Mouse (Mus musculus) neural tube, embryonic 11.5 days (tissue): ENCODE measurements around the gene Tmem183a. TPM values are rescaled to one million over a fixed set of nuclear protein-coding genes. Genes with fewer than 3 reads are reported as not detected.

Experiments
- ATAC-seq: fragments of 200-750 bp; cut with Nextera tagmentation; 2 replicates; pipeline ENCODE4 v1.8.0; 2017; ENCODE audit warnings: moderate number of reproducible peaks, mild to moderate bottlenecking, moderate TSS enrichment, moderate library complexity; ENCODE audit not compliant: insufficient read depth, low FRiP score, low TSS enrichment
- DNase-seq: peaks from one replicate; pipeline ENCODE4 v3.0.0-alpha.2; 2015; ENCODE audit warnings: low spot score
- H3K27ac ChIP-seq: fragments of 300-500 bp; sonication (generic); 2 replicates; pipeline ENCODE4 v1.5.1; 2014; ENCODE audit warnings: low read depth, mild to moderate bottlenecking, low read length
- H3K27me3 ChIP-seq: fragments of 300-500 bp; sonication (generic); 2 replicates; pipeline ENCODE4 v1.6.1; 2014; ENCODE audit warnings: mild to moderate bottlenecking, low read length, mixed read lengths; ENCODE audit not compliant: control insufficient read depth, insufficient read depth
- H3K36me3 ChIP-seq: fragments of 300-500 bp; sonication (generic); 2 replicates; pipeline ENCODE4 v1.6.1; 2014; ENCODE audit warnings: mild to moderate bottlenecking, low read length, moderate library complexity, mixed read lengths; ENCODE audit not compliant: control insufficient read depth, insufficient read depth
- H3K4me1 ChIP-seq: fragments of 300-500 bp; sonication (generic); 2 replicates; pipeline ENCODE4 v1.6.1; 2014; ENCODE audit warnings: low read length, mixed read lengths; ENCODE audit not compliant: control insufficient read depth, insufficient read depth
- H3K4me2 ChIP-seq: fragments of 300-500 bp; sonication (generic); 2 replicates; pipeline ENCODE4 v1.6.1; 2014; ENCODE audit warnings: low read depth, mild to moderate bottlenecking, moderate library complexity
- H3K4me3 ChIP-seq: fragments of 300-500 bp; sonication (generic); 2 replicates; pipeline ENCODE4 v1.5.1; 2014; ENCODE audit warnings: low read depth, low read length
- H3K9ac ChIP-seq: fragments of 300-500 bp; sonication (generic); 2 replicates; pipeline ENCODE4 v1.6.1; 2014; ENCODE audit warnings: mild to moderate bottlenecking, low read length
- H3K9me3 ChIP-seq: fragments of 300-500 bp; sonication (generic); 2 replicates; pipeline ENCODE4 v1.6.1; 2016; ENCODE audit warnings: low read length; ENCODE audit not compliant: control insufficient read depth
- WGBS: fragments of 180-500 bp; shearing (Covaris S2); extraction: QIAGEN DNeasy Blood & Tissue Kit; methylation state at CpG from one replicate; pipeline ENCODE4 v1.1.7; 2014; 5-methylcytosine and 5-hydroxymethylcytosine counted together
- polyA plus RNA-seq: library from polyadenylated mRNA; unstranded; fragments of >200 nt; fragmentation: Nextera tagmentation; extraction: Ambion mirVana; gene quantifications from 2 replicates; pipeline ENCODE4 v1.2.1, GENCODE M21; 2014

Gene Tmem183a
- polyA plus RNA-seq, 1 experiment from 2014 or later: 117 TPM

- Histone ChIP-seq H3K9ac (peak overlapping the region; percentile 65), H3K36me3 (no peaks in the 10 kb centered on the region), H3K9me3 (no peaks in the 10 kb centered on the region), H3K4me2 (peak overlapping the region; percentile 90), H3K4me1 (peaks cover 2% of the 10 kb centered on the region; the same call in 1 of the 2 replicates), H3K27ac (no peak overlapping the region), H3K27me3 (peaks cover 28% of the 10 kb centered on the region), H3K4me3 (peak overlapping the region; percentile 52)
- ATAC-seq (0 out of 2 replicates have a peak, but pooled peaks have one; percentile 53), DNase-seq (peak; percentile 54)
- 1% methylated on average over 41 of the region's 59 CpGs for WGBS
These were observed 63.0 kb downstream of the Tmem183a start for GRCm38 (mm10) chr1:134298636-134299411.

- H3K4me2 ChIP-seq: no peak overlapping the region
- no peak overlapping the region for H3K9ac ChIP-seq
- no peak overlapping the region for H3K4me3 ChIP-seq
- H3K27ac ChIP-seq: no peak overlapping the region
- H3K9me3 ChIP-seq: no peaks in the 10 kb centered on the region
- DNase-seq (no peak), ATAC-seq (no peak)
- peaks cover 28% of the 10 kb centered on the region for H3K27me3 ChIP-seq
- no peaks in the 10 kb centered on the region for H3K36me3 ChIP-seq
- H3K4me1 ChIP-seq: peaks cover 2% of the 10 kb centered on the region; the same call in 1 of the 2 replicates
- WGBS: 87% methylated on average over 8 of the region's 8 CpGs
These were observed 64.5 kb downstream of the Tmem183a start for GRCm38 (mm10) chr1:134297265-134297664.

Other genes with a start within 250 kb of the Tmem183a start
- gene Chil1, start 179.8 kb downstream of the Tmem183a start, polyA plus RNA-seq: 0.81 and 3.2 TPM in 2 replicates
- gene Mybph, start 168.5 kb downstream of the Tmem183a start, polyA plus RNA-seq: 17.7 and 18.4 TPM in 2 replicates
- gene Adora1, start 126.5 kb downstream of the Tmem183a start, polyA plus RNA-seq: 1.4 and 1.5 TPM in 2 replicates
- gene Myog, start 72.0 kb downstream of the Tmem183a start, polyA plus RNA-seq: 48.2 and 60.2 TPM in 2 replicates
- 3.9 and 4.6 TPM in 2 replicates for gene Ppfia4, start 29.1 kb downstream of the Tmem183a start, polyA plus RNA-seq
- not detected in 2 replicates for gene 4933406M09Rik, start 24.0 kb upstream of the Tmem183a start, polyA plus RNA-seq
- 22.9 and 28.8 TPM in 2 replicates for gene Cyb5r1, start 43.6 kb upstream of the Tmem183a start, polyA plus RNA-seq
- gene Adipor1, start 53.4 kb upstream of the Tmem183a start, polyA plus RNA-seq: 81.2 and 83.8 TPM in 2 replicates
- gene Klhl12, start 93.6 kb upstream of the Tmem183a start, polyA plus RNA-seq: 33.7 and 38.2 TPM in 2 replicates
- gene Rabif, start 132.7 kb upstream of the Tmem183a start, polyA plus RNA-seq: 52.0 TPM in 2 replicates
- not detected in 2 replicates for gene Mgat4e, start 187.7 kb upstream of the Tmem183a start, polyA plus RNA-seq
- gene Kdm5b, start 198.2 kb upstream of the Tmem183a start, polyA plus RNA-seq: 98.7 and 99.6 TPM in 2 replicates